Comparison of ENCODE assay signal across 20 mouse cellular contexts in genomic region chr9:90008138-90008537, GRCm38 (mm10). TPM values are rescaled to one million over a fixed set of nuclear protein-coding genes. Genes with fewer than 3 reads are reported as not detected.
DNase-seq lines count a peak whose midpoint lies in the region; ATAC-seq and TF ChIP-seq lines count a peak whose summit lies in the region.
"Had no signal": no experiment of that assay in that cellular context is flagged by ENCODE, and none has a peak within 500 bp of the region (broad histone marks: within the 10 kb centered on the region; RNA-seq: fewer than 3 reads in every experiment).

No protein-coding gene starts in this region.

- TF ChIP-seq CTCF in kidney, postnatal 0 days (IDR thresholded peaks at IDR 0.05; ENCODE audit: low read depth) = no peak

- WGBS in embryonic facial prominence, embryonic 14.5 days = 70% methylated on average over 5 of the region's 6 CpGs
- WGBS in embryonic facial prominence, embryonic 10.5 days = 91% methylated on average over 6 of the region's 6 CpGs
- WGBS in kidney, postnatal 0 days = 61% methylated on average over 6 of the region's 6 CpGs

- no peaks in the 10 kb centered on the region for H3K27me3 ChIP-seq in embryonic facial prominence, embryonic 14.5 days (replicated peaks; ENCODE audit: control insufficient read depth, insufficient read depth, low read length)
- H3K27me3 ChIP-seq in embryonic facial prominence, embryonic 10.5 days (replicated peaks; ENCODE audit: low read depth, poor library complexity, severe bottlenecking) = no peaks in the 10 kb centered on the region
- no peaks in the 10 kb centered on the region for H3K27me3 ChIP-seq in kidney, postnatal 0 days (ENCODE audit: insufficient read depth, low read length)
- H3K27me3 ChIP-seq: neural tube, embryonic 12.5 days had no signal

- H3K4me3 ChIP-seq in embryonic facial prominence, embryonic 14.5 days (ENCODE audit: low read depth, low read length) = no peak overlapping the region
- no peak overlapping the region for H3K4me3 ChIP-seq in embryonic facial prominence, embryonic 10.5 days
- no peak overlapping the region for H3K4me3 ChIP-seq in kidney, postnatal 0 days (replicated peaks; ENCODE audit: low read depth, low read length)
- H3K4me3 ChIP-seq: erythroblast, embryonic 14.5 days; layer of hippocampus, adult 2 months; left cerebral cortex, adult 2 months; neural tube, embryonic 12.5 days had no signal

- H3K9me3 ChIP-seq in embryonic facial prominence, embryonic 14.5 days (ENCODE audit: control insufficient read depth, low read length) = no peaks in the 10 kb centered on the region
- H3K9me3 ChIP-seq in embryonic facial prominence, embryonic 10.5 days = no peaks in the 10 kb centered on the region
- no peaks in the 10 kb centered on the region for H3K9me3 ChIP-seq in kidney, postnatal 0 days (replicated peaks; ENCODE audit: low read length)
- H3K9me3 ChIP-seq: neural tube, embryonic 12.5 days had no signal

- no peaks in the 10 kb centered on the region for H3K36me3 ChIP-seq in embryonic facial prominence, embryonic 14.5 days (ENCODE audit: control insufficient read depth, insufficient read depth, low read length)
- H3K36me3 ChIP-seq in embryonic facial prominence, embryonic 10.5 days (replicated peaks) = no peaks in the 10 kb centered on the region
- no peaks in the 10 kb centered on the region for H3K36me3 ChIP-seq in kidney, postnatal 0 days (ENCODE audit: insufficient read depth, low read length)
- H3K36me3 ChIP-seq: neural tube, embryonic 12.5 days had no signal

- H3K4me1 ChIP-seq in embryonic facial prominence, embryonic 14.5 days (ENCODE audit: control insufficient read depth, insufficient read depth, low read length) = no peaks in the 10 kb centered on the region
- H3K4me1 ChIP-seq in embryonic facial prominence, embryonic 10.5 days = no peaks in the 10 kb centered on the region
- no peaks in the 10 kb centered on the region for H3K4me1 ChIP-seq in kidney, postnatal 0 days (replicated peaks; ENCODE audit: insufficient read depth, low read length)
- H3K4me1 ChIP-seq: neural tube, embryonic 12.5 days had no signal

- DNase-seq in embryonic facial prominence, embryonic 14.5 days (ENCODE audit: low spot score) = peak; percentile 2
- DNase-seq in embryonic facial prominence, embryonic 10.5 days (ENCODE audit: low spot score) = no peak
- DNase-seq in kidney, postnatal 0 days (ENCODE audit: low spot score) = peak; percentile 9
- DNase-seq in kidney, adult 11 months = no peak
- DNase-seq in Muller cell, postnatal 12 days (ENCODE audit: inconsistent ontology term) = peak; percentile 1
- DNase-seq in lung, postnatal 14 days = peak; percentile 85
- no peak for DNase-seq in adipocyte (ENCODE audit: low spot score)
- no peak for DNase-seq in embryo, embryonic 10 days (ENCODE audit: low spot score)
- DNase-seq: cerebellum, adult 9-11 months; embryo, embryonic 11 days; forebrain, postnatal 0 days; gastrocnemius, postnatal 14 days; heart, postnatal 14 days; liver, postnatal 0 days; thymus, postnatal 25 days had no signal

- peak; percentile 22; the same call in 1 of the 2 replicates for ATAC-seq in embryonic facial prominence, embryonic 14.5 days (ENCODE audit: low read depth)
- peak; percentile 65; the same call in 1 of the 2 replicates for ATAC-seq in kidney, postnatal 0 days (replicated peaks; ENCODE audit: low FRiP score, low read depth)
- ATAC-seq: forebrain, postnatal 0 days; hindbrain, embryonic 16.5 days; liver, postnatal 0 days had no signal

- no peak overlapping the region for H3K4me2 ChIP-seq in embryonic facial prominence, embryonic 14.5 days (ENCODE audit: low read depth, low read length)
- H3K4me2 ChIP-seq in kidney, postnatal 0 days (ENCODE audit: low read length) = no peak overlapping the region
- H3K4me2 ChIP-seq: neural tube, embryonic 12.5 days had no signal

- H3K9ac ChIP-seq in embryonic facial prominence, embryonic 14.5 days (ENCODE audit: low read depth, low read length) = no peak overlapping the region
- no peak overlapping the region for H3K9ac ChIP-seq in kidney, postnatal 0 days (ENCODE audit: low read depth, low read length)
- H3K9ac ChIP-seq: forebrain, postnatal 0 days; liver, postnatal 0 days; neural tube, embryonic 12.5 days had no signal

- no peak overlapping the region for H3K27ac ChIP-seq in embryonic facial prominence, embryonic 14.5 days (replicated peaks; ENCODE audit: low read depth, low read length)
- H3K27ac ChIP-seq in embryonic facial prominence, embryonic 10.5 days (replicated peaks) = no peak overlapping the region
- no peak overlapping the region for H3K27ac ChIP-seq in kidney, postnatal 0 days
- H3K27ac ChIP-seq: layer of hippocampus, adult 2 months; left cerebral cortex, adult 2 months; neural tube, embryonic 12.5 days had no signal

RNA-seq across cellular contexts. Expression of gene Ctsh, which starts 45.8 kb away (rescaled TPM):
- polyA plus RNA-seq in embryonic facial prominence, embryonic 14.5 days (2014; fragmentation: Nextera tagmentation; extraction: Ambion mirVana) = 58.1 and 69.3 TPM in 2 replicates
- 5.0 and 5.9 TPM in 2 replicates for polyA plus RNA-seq in embryonic facial prominence, embryonic 10.5 days (2016; fragmentation: Nextera tagmentation; extraction: Ambion mirVana)
- polyA plus RNA-seq in kidney, postnatal 0 days (2015; fragmentation: Nextera tagmentation; extraction: Ambion mirVana) = 292 and 305 TPM in 2 replicates

Comparison
In these comparisons a context has a peak if more than half of its experiments do, and no peak if none do; other contexts are left out.
1. DNase-seq: peak in embryonic facial prominence, embryonic 14.5 days (single experiment), kidney, postnatal 0 days (single experiment), Muller cell, postnatal 12 days (single experiment) and lung, postnatal 14 days (single experiment); none in embryonic facial prominence, embryonic 10.5 days (single experiment), kidney, adult 11 months (single experiment), adipocyte (single experiment) and embryo, embryonic 10 days (single experiment).